Mouse (Mus musculus) midbrain, embryonic 14.5 days (tissue): ENCODE data around the gene Nit2. TPM values are rescaled to one million over a fixed set of nuclear protein-coding genes. Genes with fewer than 3 reads are reported as not detected.

Source experiments
- ATAC-seq: fragments of 200-750 bp; cut with Nextera tagmentation; 2 replicates; pipeline ENCODE4 v1.8.0; 2017; ENCODE audit warnings: moderate number of reproducible peaks, moderate library complexity; ENCODE audit not compliant: low FRiP score, low TSS enrichment
- DNase-seq: peaks from one replicate; pipeline ENCODE4 v3.0.0-alpha.2; 2015
- H3K27ac ChIP-seq: fragments of 300-500 bp; sonication (generic); replicated peaks from 2 replicates; pipeline ENCODE4 v1.5.1; 2014; ENCODE audit warnings: mild to moderate bottlenecking, low read depth, low read length, moderate library complexity
- H3K27me3 ChIP-seq: fragments of 300-500 bp; sonication (generic); 2 replicates; pipeline ENCODE4 v1.6.1; 2014; ENCODE audit warnings: low read length, control low read depth, mixed read lengths; ENCODE audit not compliant: control insufficient read depth, insufficient read depth
- H3K36me3 ChIP-seq: fragments of 300-500 bp; sonication (generic); 2 replicates; pipeline ENCODE4 v1.6.1; 2014; ENCODE audit warnings: low read length, control low read depth; ENCODE audit not compliant: control insufficient read depth, insufficient read depth
- H3K4me1 ChIP-seq: fragments of 300-500 bp; sonication (generic); 2 replicates; pipeline ENCODE4 v1.6.1; 2014; ENCODE audit warnings: mild to moderate bottlenecking, antibody characterized with exemption, low read length, control low read depth; ENCODE audit not compliant: control insufficient read depth, insufficient read depth
- H3K4me2 ChIP-seq: fragments of 300-500 bp; sonication (generic); 2 replicates; pipeline ENCODE4 v1.6.1; 2014; ENCODE audit warnings: mild to moderate bottlenecking, low read length, moderate library complexity
- H3K4me3 ChIP-seq: fragments of 300-500 bp; sonication (generic); replicated peaks from 2 replicates; pipeline ENCODE4 v1.5.1; 2014; ENCODE audit warnings: low read depth, low read length
- H3K9ac ChIP-seq: fragments of 300-500 bp; sonication (generic); replicated peaks from 2 replicates; pipeline ENCODE4 v1.6.1; 2014; ENCODE audit warnings: mild to moderate bottlenecking, low read length, moderate library complexity
- H3K9me3 ChIP-seq: fragments of 300-500 bp; sonication (generic); 2 replicates; pipeline ENCODE4 v1.6.1; 2016; ENCODE audit warnings: low read length, control low read depth, mixed read lengths; ENCODE audit not compliant: control insufficient read depth
- WGBS: fragments of 180-500 bp; shearing (Covaris S2); extraction: QIAGEN DNeasy Blood & Tissue Kit; methylation state at CpG from one replicate; pipeline ENCODE4 v1.1.7; 2014; 5-methylcytosine and 5-hydroxymethylcytosine counted together
- polyA plus RNA-seq: library from polyadenylated mRNA; unstranded; fragments of >200 nt; fragmentation: Nextera tagmentation; extraction: Ambion mirVana; gene quantifications from 2 replicates; pipeline ENCODE4 v1.2.1, GENCODE M21; 2014

Gene Nit2
- polyA plus RNA-seq, 1 experiment from 2014 or later = 45.3 TPM

- H3K4me3 ChIP-seq = no peak overlapping the region
- 85% methylated on average over 4 of the region's 4 CpGs for WGBS
- ATAC-seq = no peak
Observed at GRCm38 (mm10) chr16:57126268-57126667, 40.9 kb downstream of the Nit2 start.

GRCm38 (mm10) chr16:57122682-57123445 is 44.3 kb downstream of the Nit2 start:
- Histone ChIP-seq H3K9ac (peak overlapping the region; percentile 94), H3K9me3 (no peaks in the 10 kb centered on the region), H3K36me3 (no peaks in the 10 kb centered on the region), H3K27ac (no peak overlapping the region), H3K27me3 (no peaks in the 10 kb centered on the region), H3K4me1 (peaks cover 19% of the 10 kb centered on the region), H3K4me2 (peak overlapping the region; percentile 86), H3K4me3 (peak overlapping the region; percentile 99)
- 65% methylated on average over 6 of the region's 6 CpGs for WGBS
- DNase-seq (no peak), ATAC-seq (no peak)

More at GRCm38 (mm10) chr16:57126268-57126667, 40.9 kb downstream of the Nit2 start:
- H3K27ac ChIP-seq = no peak overlapping the region
- no peaks in the 10 kb centered on the region for H3K27me3 ChIP-seq
- no peak overlapping the region for H3K4me2 ChIP-seq
- H3K4me1 ChIP-seq = peaks cover 19% of the 10 kb centered on the region
- H3K9me3 ChIP-seq = no peaks in the 10 kb centered on the region
- no peak overlapping the region for H3K9ac ChIP-seq
- no peaks in the 10 kb centered on the region for H3K36me3 ChIP-seq
- no peak for DNase-seq

- Histone ChIP-seq H3K27me3 (no peaks in the 10 kb centered on the region), H3K9me3 (no peaks in the 10 kb centered on the region), H3K4me2 (peak overlapping the region; percentile 86), H3K36me3 (no peaks in the 10 kb centered on the region), H3K4me3 (peak overlapping the region; percentile 99), H3K27ac (peak overlapping the region; percentile 96), H3K4me1 (peaks cover 19% of the 10 kb centered on the region), H3K9ac (peak overlapping the region; percentile 94)
- DNase-seq (no peak), ATAC-seq (peak; percentile 55)
- WGBS = under 1% methylated on average over 59 of the region's 59 CpGs
Observed at GRCm38 (mm10) chr16:57121816-57122415, 45.2 kb downstream of the Nit2 start.

GRCm38 (mm10) chr16:57120913-57121815 is 46.0 kb downstream of the Nit2 start, which contains the start of gene Tomm70a:
Tomm70a (plus strand) TSS chr16:57121703.
- 0% methylated on average over 36 of the region's 37 CpGs for WGBS
- Histone ChIP-seq H3K9me3 (no peaks in the 10 kb centered on the region), H3K36me3 (no peaks in the 10 kb centered on the region), H3K27me3 (no peaks in the 10 kb centered on the region), H3K9ac (peak within 1 kb of the TSS; percentile 94), H3K4me3 (peak within 1 kb of the TSS; percentile 99), H3K27ac (peak within 1 kb of the TSS; percentile 96), H3K4me1 (peaks cover 19% of the 10 kb centered on the region), H3K4me2 (peak within 1 kb of the TSS; percentile 86)
- ATAC-seq (peak; percentile 100), DNase-seq (peak; percentile 97)

GRCm38 (mm10) chr16:57117562-57117961 is 49.6 kb downstream of the Nit2 start:
- Histone ChIP-seq H3K4me1 (peaks cover 3% of the 10 kb centered on the region), H3K27ac (no peak overlapping the region), H3K4me3 (no peak overlapping the region), H3K9me3 (no peaks in the 10 kb centered on the region), H3K9ac (no peak overlapping the region), H3K4me2 (no peak overlapping the region), H3K36me3 (no peaks in the 10 kb centered on the region), H3K27me3 (no peaks in the 10 kb centered on the region)
- 74% methylated on average over 2 of the region's 2 CpGs for WGBS
- DNase-seq (no peak), ATAC-seq (no peak)

GRCm38 (mm10) chr16:57116066-57116465 is 51.1 kb downstream of the Nit2 start:
- ATAC-seq (no peak), DNase-seq (peak; percentile 52)
- H3K36me3 ChIP-seq = no peaks in the 10 kb centered on the region
- H3K9ac ChIP-seq = no peak overlapping the region
- no peak overlapping the region for H3K4me3 ChIP-seq
- H3K27me3 ChIP-seq = no peaks in the 10 kb centered on the region
- H3K4me2 ChIP-seq = no peak overlapping the region
- H3K4me1 ChIP-seq = no peaks in the 10 kb centered on the region
- no peaks in the 10 kb centered on the region for H3K9me3 ChIP-seq
- no peak overlapping the region for H3K27ac ChIP-seq

Other genes starting within 250 kb of the Nit2 start
- not detected in 2 replicates for gene Lnp1, start 239.3 kb downstream of the Nit2 start, polyA plus RNA-seq
- gene Tmem45a2, start 96.0 kb downstream of the Nit2 start, polyA plus RNA-seq = not detected in 2 replicates
- 71.4 and 86.6 TPM in 2 replicates for gene Tomm70a, start 45.6 kb downstream of the Nit2 start, polyA plus RNA-seq
- gene Tbc1d23, start 64.2 kb upstream of the Nit2 start, polyA plus RNA-seq = 47.4 and 52.4 TPM in 2 replicates
- gene Tmem30c, start 125.5 kb upstream of the Nit2 start, polyA plus RNA-seq = 0.18 and 0.35 TPM in 2 replicates
- 1.4 and 3.0 TPM in 2 replicates for gene Filip1l, start 185.8 kb upstream of the Nit2 start, polyA plus RNA-seq